Mouse (Mus musculus) sigmoid colon, adult 10 weeks (tissue): ENCODE results near the gene 4430402I18Rik. TPM values are rescaled to one million over a fixed set of nuclear protein-coding genes. Genes with fewer than 3 reads are reported as not detected.

ENCODE experiments used
- polyA plus RNA-seq: library from polyadenylated mRNA; stranded (reverse); fragments of 350-450 nt; fragmentation: Illumina TruSeq; extraction: RNeasy Lipid Tissue Mini Kit (QIAGEN cat#74804); gene quantifications from one replicate; pipeline ENCODE4 v1.2.3, GENCODE M21; 2014; ENCODE audit warnings: low read depth, low replicate concordance

4430402I18Rik gene
- polyA plus RNA-seq, result 1.8 TPM

GRCm38 (mm10) chr19:28967652-28968051, at the start of gene 4430402I18Rik:
4430402I18Rik (minus strand) TSS chr19:28967800.

GRCm38 (mm10) chr19:28990194-28990589, 22.6 kb upstream of the 4430402I18Rik start, which contains the start of gene Cdc37l1:
Cdc37l1 (plus strand) TSS chr19:28990352.

GRCm38 (mm10) chr19:28963842-28964551, 3.6 kb downstream of the 4430402I18Rik start, which contains the start of gene Plpp6:
Plpp6 (plus strand) TSS chr19:28963953.

Other genes with a start within 250 kb of the 4430402I18Rik start
- 54.1 TPM for gene Slc1a1, start 132.8 kb downstream of the 4430402I18Rik start, polyA plus RNA-seq
- 99.1 TPM for gene Plpp6, start 3.8 kb downstream of the 4430402I18Rik start, polyA plus RNA-seq
- 79.3 TPM for gene Cdc37l1, start 22.6 kb upstream of the 4430402I18Rik start, polyA plus RNA-seq
- 375 TPM for gene Ak3, start 80.2 kb upstream of the 4430402I18Rik start, polyA plus RNA-seq
- gene Rcl1, start 133.6 kb upstream of the 4430402I18Rik start, polyA plus RNA-seq, result 1.7 TPM